Mouse (Mus musculus) layer of hippocampus, adult 18-20 months (tissue): ENCODE data around the gene Gm11172. TPM values are rescaled to one million over a fixed set of nuclear protein-coding genes. Genes with fewer than 3 reads are reported as not detected.

Experiments used
- total RNA-seq, 2 experiments: library from RNA; stranded (reverse); gene quantifications; 2 replicates each; pipeline ENCODE4 v1.2.3; 2021

Gene Gm11172
- total RNA-seq, 2 experiments from 2014 or later: not detected

Other genes starting within 250 kb of the Gm11172 start
- gene Socs1, start 27.4 kb upstream of the Gm11172 start, total RNA-seq: under 1 TPM; 0.71 to 0.82 TPM
- not detected for gene Tnp2, start 24.3 kb upstream of the Gm11172 start, total RNA-seq
- gene Prm3, start 22.0 kb upstream of the Gm11172 start, total RNA-seq: not detected
- not detected for gene Prm2, start 16.8 kb upstream of the Gm11172 start, total RNA-seq
- gene Prm1, start 7.1 kb upstream of the Gm11172 start, total RNA-seq: not detected
- not detected for gene Rmi2, start 22.1 kb downstream of the Gm11172 start, total RNA-seq
- gene Snn, start 248.0 kb downstream of the Gm11172 start, total RNA-seq: 100 to 1,000 TPM; 182 to 191 TPM